Mouse (Mus musculus): Measurements from ENCODE around the gene Gm45021. TPM values are rescaled to one million over a fixed set of nuclear protein-coding genes. Genes with fewer than 3 reads are reported as not detected.
"Not testable (repeated sequence)": the region's sequence is repeated elsewhere in the genome, so short reads cannot be mapped to it uniquely, and the experiment has no call there.

Gm45021 gene
- total RNA-seq, 2 experiments from 2014 or later, result not detected

DNA sequence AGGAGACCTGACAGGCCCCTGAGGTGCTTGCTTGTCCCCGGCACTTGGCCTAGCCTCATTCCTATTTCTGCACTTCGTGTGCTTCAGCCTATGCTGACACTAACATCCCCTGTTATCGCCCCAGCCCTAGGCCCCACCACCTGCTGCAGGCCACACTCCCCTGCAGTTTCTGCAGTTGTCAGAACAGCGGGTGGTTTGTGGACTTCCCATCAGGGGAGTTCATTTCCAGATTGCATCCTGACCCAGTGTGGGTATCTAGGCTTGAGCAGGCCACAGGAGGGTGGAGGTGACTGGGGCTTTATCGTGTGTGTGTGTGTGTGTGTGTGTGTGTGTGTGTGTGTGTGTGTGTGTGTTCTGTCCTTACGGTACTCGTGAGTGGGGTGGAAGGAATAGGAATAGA is 20.1 kb downstream of the Gm45021 start:
- peak; percentile 44 for ATAC-seq (replicated peaks; ENCODE audit: poor library complexity)

DNA sequence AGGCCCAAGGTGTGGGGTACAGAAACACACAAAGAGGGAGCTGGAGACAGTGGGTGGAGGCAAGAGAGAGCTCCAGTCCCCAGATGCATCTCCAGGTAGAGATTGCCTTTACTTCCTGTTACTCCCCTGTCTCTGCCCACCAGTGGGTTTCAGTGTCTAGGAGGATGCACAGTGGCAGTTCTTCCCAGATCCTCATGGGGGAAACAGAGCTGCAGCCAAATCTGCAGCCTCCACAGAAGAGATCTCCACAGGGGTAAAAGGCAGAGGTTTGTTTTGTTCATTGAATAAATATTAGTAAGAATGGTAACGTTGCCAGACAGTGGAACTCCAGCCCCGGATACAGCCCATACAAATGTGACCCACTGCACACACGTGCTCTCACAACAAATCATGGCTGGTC is 21.2 kb downstream of the Gm45021 start:
- ATAC-seq (replicated peaks; ENCODE audit: poor library complexity), result no peak

DNA sequence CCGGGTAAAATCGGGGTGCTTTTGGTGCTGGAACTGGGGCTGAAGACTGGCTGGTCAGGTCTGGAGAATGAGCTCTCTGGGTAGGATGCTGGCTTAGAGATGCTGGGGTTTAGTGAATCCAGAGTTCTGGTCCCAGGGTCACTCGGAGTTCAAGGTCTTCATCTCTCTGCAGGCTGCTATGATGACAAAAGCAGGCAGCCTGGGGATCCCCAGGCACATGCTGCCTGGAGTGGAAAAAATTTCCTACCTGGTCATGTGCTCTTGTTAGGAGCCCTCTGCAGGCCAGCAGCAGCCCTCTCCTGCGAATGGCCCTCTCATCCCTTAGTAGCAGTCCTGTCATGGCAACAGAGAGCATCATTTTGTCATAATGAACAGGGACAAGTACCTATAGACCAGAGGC is 24.1 kb downstream of the Gm45021 start:
- no peak for ATAC-seq (replicated peaks; ENCODE audit: poor library complexity)

DNA sequence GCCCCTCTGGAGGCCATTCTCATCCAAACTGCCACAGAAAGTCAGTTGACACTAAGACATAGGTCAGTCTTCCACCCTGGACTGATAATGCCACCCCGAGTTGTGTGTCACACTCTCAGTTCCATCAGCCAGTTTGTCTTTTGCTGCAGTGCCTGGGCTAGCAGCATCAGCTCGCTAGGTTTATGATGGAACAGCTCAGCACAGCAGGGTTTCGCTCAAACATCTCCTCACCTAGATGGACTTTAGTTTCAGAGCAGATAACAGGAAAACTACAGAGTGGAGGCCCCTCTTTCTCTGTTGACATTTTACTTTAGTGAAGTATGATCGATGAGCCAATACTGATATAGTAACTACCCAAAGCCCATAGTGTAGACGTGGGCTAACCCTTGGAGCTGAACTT is 25.3 kb downstream of the Gm45021 start:
- no peak for ATAC-seq (replicated peaks; ENCODE audit: poor library complexity)

DNA sequence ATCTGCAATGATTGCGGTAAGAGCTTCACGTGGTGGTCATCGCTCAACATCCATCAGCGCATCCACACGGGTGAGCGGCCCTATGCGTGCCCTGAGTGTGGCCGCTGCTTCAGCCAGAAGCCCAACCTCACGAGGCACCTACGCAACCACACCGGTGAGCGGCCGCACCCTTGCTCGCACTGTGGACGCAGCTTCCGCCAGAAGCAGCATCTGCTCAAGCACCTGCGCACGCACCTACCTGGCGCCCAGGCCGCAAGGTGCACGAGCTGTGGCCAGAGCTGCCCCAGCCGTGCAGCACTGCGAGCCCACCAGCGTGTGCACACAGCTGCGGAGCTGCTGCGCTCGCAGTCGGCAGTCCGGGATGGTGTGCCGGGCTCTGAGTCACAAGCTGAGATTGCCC is 30.6 kb downstream of the Gm45021 start:
- ATAC-seq (replicated peaks; ENCODE audit: poor library complexity), result no peak

DNA sequence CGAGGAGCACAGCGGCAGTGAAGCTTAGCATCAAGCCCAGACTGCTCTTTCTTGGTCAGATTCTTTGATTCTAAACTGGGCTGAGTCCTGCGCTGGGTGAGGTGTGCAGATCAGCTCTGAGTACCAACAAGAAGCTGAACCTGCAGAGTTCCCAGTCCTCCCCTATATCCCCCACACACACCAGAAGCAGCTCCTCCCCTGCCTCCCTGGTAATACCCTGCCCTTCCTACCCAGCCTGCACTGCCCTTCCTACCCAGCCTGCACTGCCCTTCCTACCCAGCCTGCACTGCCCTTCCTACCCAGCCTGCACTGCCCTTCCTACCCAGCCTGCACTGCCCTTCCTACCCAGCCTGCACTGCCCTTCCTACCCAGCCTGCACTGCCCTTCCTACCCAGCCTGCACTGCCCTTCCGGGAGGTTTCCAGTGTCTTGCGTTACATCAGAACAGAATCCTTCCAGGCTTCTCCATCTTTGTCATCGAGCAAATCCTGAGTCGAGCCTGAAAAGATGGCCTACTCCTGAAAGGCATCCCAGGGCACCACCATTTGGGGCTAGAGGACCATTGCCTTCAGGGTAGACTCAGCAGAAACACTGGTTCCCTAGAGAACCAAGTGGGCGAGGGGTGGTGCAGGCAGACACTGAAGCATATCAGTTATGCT is 32.9 kb downstream of the Gm45021 start:
- ATAC-seq (replicated peaks; ENCODE audit: poor library complexity), result not testable (repeated sequence)

DNA sequence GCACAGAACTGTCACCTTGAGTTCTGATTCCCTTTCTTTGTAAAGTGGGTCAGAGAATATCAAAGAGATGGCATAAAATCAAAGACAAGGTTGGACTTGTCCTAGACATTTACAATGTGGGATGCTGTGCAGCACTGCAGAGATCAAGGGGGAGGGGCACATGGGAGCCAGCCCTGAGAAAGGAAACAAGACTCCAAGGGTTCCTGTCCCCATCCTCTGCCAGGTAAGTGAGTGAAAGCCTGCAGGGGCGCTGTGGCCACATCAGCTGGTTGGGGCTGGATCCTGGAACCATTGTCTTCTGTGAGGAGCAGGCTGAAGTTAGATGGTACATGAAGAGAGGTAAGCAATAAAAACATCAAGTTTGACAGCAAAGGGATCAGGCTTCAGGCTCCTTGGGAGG is 34.0 kb downstream of the Gm45021 start:
- no peak for ATAC-seq (replicated peaks; ENCODE audit: poor library complexity)

DNA sequence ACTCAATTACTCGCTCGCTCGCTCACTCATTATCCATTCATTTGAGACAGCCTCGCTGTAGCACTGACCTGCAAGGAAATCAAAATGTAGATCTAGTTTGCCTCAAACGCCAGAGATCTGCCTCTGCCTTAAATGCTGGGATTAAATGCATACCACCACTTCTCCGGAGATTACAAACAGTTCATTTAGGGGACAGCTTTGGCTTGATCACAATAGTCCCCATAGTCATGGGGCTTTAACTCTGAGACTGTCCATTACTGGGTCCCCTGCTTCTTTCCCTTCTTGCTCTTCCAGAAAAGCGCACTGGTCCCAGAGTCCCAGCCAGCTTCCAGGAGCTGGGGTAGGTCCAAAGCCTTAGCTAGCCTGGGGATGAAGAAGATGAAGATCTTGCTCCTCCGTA is 37.1 kb downstream of the Gm45021 start, which contains the start of gene AI854703:
AI854703 (plus strand) TSS at position 301 of the 400 bp plus-strand sequence.
- ATAC-seq (replicated peaks; ENCODE audit: poor library complexity), result no peak

DNA sequence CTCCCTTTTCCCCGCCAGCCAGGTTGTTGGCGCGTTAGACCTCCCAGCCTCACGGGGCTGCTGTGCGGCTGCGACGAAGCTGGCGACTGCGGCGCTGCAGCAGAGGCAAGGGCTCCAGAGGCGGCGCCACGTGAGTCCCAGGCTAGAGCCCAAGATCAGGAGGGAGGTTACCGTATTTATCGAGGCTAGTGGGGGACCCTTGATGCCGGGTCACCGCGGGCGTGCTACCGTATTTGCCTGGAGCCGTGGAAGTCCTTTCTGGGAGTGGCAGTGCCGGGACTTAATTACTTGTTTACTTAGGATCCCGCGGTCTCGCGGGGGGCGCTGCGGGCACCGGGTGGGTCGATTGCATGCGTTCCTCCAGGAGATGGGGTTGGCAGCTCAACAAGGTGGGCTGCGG is 37.6 kb downstream of the Gm45021 start:
- ATAC-seq (replicated peaks; ENCODE audit: poor library complexity), result peak; percentile 83

DNA sequence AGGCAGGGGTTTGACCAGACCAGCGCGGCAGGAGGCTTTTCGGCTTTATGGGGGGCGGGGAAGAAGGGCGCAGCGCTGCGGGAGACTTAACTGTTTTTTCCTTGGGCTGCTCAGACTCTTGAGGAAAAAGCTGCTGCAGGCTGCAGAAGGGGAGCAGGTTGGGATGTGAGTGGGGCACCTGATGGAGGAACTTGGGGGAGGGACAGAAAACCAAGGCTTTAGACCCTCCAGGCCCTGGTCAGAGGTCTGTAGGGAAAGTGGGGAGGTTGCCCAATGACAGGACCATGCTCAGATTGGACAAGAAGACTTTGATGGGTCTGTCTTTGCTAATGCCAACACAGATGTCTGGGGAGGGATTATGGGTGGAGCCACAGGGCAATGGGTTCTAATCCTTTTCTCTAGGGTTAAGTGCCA is 38.1 kb downstream of the Gm45021 start:
- ATAC-seq (replicated peaks; ENCODE audit: poor library complexity), result no peak

DNA sequence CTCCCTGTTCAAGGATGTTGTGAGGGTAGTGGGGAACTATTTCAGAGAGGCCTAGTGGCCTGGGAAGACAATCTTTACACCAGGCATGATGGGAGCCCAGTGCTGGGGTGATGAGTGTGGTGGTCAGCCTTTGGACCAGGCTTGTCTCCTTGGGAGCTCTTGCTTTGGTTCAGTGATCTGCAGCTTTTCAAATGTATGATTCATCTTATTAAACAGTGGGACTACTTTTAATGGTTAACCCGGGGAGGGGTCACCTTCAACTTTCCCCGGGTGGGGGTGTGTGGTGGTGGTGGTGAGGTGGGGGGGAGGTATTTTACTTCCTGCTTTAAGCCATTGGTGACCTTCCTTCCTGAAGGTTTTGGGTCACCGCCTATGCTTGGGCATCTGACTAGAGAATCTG is 39.0 kb downstream of the Gm45021 start:
- no peak for ATAC-seq (replicated peaks; ENCODE audit: poor library complexity)

DNA sequence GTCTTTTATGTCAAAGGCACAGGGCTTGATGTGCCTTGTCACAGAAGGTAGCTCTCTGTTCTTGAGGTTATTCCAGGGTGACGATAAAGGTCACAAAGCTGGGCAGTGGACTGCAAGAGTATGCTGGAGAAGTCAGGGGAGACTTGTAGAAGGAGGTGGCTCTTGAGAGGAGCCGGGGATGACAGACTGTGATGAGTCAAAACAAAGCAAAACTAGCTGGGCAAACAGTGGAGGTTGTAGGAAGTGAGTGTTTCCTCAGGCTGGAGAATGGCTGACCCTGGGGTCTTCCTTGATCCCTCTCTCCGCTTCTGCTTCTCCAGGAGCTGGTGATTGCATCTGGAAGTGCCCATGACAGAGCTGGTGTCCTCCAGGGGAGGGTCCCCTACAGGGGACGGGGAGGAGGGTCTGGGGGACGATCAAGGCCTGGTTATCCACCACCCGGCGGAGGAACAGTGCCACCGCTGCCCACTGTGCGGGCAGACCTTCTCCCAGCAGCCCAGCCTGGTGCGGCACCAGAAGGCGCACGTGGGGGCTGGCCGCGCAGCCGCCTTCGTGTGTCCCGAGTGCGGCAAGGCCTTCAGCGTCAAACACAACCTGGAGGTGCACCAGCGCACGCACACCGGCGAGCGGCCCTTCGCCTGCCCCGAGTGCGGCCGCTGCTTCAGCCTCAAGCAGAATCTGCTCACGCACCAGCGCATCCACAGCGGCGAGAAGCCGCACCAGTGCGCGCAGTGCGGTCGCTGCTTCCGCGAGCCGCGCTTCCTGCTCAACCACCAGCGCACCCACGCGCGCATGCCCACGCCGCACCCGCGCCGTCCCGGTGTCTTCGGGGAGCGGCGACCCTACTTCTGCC is 39.6 kb downstream of the Gm45021 start:
- ATAC-seq (replicated peaks; ENCODE audit: poor library complexity), result peak; percentile 30; the same call in 1 of the 2 replicates

DNA sequence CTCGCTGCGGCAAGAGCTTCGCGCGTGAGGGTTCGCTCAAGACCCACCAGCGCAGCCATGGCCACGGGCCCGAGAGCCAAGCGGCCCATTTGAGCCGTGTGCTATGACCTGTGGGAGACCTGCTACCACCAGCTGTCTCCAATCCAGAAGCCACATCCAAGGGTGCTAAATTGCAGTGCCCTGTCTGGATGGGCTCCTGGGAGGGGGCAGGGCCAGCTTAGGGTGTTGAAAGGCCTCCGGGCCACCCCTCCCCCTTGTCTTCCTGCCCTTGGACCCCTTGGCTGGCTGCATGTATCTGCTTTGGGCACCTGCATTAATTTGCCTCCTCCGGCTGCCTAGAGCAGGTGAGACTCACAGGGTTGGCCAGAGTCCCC is 40.2 kb downstream of the Gm45021 start:
- peak; percentile 3; the same call in 1 of the 2 replicates for ATAC-seq (replicated peaks; ENCODE audit: poor library complexity)

DNA sequence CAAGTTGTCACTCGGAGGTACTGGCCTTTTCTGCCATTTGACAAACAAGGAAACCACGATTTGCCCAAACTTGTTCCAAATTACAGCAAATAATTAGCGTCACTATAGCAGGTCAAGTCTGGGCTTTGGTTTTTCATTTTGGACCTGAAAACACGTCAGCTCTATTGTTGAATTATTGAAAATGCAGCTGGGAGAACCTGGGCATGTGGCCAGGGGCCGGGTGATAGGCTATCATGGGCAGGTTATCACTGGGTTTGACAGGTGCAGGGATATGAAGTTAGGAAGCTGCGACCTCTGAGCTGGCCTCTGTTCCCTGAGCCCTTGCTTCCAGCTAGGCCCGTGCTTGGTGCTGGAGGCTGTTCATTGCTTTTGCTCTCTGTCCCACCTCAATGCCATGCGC is 41.4 kb downstream of the Gm45021 start:
- no peak for ATAC-seq (replicated peaks; ENCODE audit: poor library complexity)

DNA sequence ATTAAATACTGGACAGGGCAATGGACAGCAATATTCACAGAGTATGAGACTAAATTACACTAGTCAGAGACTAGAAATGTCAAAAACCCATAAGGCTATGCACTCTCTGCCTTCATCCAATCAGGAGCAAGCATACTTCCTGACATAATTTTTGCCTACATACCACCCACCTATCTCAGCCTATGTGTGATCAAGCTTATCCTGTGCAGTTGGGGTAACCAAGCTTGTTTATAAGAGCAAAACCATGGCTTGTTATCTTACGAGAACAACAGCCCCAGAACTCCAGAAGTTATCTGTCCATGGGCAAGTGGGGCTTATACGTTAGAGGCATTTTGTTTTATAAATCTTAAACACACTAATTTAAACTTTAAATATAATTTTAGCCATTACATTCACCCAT is 45.7 kb downstream of the Gm45021 start:
- peak; percentile 95 for ATAC-seq (replicated peaks; ENCODE audit: poor library complexity)

DNA sequence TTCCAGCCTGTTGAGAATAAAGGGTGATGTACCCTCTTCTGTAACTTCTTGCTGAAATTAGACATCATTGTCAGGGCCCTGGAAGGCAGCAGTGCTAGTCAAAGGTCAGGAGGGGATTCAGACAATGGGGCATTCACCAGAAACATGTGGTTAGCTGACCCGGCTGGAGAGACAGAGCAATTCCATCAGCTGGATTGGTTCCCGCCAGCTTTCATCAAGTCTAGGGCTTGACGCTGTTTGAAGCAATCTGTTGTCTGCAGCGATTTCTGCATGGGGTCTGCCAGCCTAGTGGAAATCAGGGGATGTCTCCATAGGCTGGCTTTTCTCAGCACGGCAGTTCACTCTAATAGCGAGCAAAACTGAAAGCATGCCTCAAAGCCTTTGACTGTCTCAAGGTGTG is 47.1 kb downstream of the Gm45021 start:
- ATAC-seq (replicated peaks; ENCODE audit: poor library complexity), result no peak

DNA sequence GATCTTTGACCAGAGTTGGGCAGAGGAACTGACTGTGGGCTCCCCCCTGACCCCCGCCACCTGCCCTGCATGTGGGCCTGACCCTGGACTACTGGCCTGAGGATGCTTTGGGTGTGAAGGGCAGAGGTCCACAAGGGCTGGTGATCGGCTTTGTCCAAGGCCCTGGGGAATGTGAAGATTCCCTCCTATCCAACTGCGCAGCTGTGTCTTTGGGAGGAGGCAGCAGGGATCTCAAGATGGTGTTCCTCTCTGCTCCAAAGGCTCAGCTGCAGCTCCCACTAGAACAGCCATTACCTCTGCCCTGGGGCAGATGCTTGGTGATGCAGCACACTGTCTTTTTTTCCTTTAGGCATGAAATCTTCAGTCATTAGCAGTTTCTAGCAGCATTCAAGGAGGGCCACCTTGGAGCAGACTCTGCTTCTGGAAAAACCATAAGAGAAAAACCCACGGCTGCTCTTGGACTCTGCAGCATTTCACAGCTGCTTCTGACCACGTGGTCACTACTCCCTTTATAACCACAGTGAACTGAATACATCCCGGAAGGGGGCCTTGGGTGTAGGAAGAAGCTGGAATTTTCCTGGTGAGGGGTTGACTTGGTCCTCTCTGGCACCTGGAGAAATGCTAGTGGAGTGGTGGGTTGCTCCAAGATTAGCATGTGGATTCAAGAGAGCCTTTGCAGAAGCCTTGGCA is 48.5 kb downstream of the Gm45021 start:
- ATAC-seq (replicated peaks; ENCODE audit: poor library complexity), result no peak

DNA sequence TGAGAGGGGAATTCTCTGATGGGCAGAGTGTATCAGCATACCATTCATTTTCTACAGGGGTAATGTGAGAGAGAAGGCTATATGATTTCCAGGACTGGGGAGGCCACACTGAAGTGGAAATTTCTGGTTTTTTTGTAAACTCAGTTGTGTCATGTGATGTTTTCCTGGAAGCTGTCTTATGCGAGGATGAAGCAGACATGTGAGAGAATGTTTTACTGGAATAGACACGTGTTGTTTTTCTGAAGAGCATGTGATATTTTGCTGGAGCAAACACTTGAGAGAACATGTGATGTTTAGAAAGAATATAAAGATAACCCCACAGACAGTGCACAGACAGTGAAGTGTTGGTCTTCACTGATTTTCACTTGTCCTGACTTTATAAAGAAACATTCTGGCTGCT is 49.1 kb downstream of the Gm45021 start:
- ATAC-seq (replicated peaks; ENCODE audit: poor library complexity), result no peak

DNA sequence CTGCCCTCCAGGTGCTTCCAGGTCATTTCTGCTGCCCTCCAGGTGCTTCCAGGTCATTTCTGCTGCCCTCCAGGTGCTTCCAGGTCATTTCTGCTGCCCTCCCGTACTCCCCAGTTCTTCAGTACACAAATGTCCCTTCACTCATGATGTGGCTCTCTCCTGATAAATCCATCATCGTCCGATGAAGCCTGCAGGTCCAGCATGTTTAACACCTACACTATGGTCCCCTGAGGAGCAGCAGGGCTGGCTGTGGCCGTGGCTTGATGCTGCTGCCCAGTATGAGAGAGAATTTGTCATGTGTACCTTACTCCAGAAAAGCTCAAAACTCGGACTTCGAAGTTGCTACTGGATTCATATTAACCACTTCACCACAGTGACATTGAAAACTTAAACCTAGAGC is 52.0 kb downstream of the Gm45021 start:
- ATAC-seq (replicated peaks; ENCODE audit: poor library complexity), result no peak

DNA sequence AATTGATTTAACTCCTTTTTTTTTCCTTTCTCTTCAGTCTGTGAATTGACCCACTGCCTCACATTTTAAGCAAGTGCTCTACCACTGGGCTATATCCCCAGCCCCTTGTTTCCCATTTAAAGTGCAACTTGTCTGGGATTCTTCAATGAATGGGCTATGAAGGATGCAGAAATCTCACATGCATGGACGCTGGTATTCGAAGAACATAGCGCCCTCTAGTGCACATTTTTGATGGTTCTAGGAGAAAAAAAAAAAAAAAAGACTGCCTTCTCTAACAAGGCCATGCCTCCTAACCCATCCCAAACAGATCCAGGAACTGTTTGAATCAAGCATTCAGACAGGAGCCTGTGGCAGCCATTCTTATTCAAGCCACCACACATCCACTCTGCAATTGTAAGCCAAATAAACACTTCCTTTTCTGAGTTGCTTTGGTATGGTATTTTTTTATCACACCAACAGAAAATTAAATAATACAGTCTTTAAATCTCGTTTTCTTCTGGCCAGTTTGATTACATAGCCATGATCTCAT is 53.4 kb downstream of the Gm45021 start:
- peak; percentile 68 for ATAC-seq (replicated peaks; ENCODE audit: poor library complexity)

DNA sequence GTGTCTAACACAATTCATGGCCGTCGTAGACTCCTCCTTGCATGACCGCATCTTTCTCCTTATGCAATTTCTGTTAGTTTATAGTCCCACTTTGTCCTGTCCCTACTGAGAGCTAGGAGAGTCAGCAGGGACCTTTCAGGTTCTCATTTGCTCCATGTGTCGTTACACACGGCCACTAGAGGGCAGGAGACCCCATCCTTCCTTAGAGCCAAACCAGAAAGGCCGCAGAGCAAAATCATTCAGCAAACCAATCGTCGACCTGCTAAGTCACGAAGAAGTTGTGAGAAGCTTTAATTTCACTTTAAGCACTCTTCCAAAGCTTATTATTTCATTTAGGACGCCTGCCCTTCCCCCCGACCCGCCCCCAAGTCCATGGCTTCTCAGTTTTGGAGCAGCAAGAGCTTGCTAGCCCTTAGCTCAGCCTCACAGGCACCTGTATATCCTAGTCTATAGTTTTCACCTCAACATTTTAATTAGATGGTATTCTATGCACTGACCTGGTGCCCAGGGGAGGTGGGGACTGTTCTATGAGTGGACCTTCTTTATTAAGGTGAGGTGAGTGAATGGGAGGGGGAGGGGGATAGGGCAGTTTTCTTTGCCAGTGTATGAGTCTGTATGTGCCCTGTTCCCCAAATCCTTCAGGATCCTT is 56.4 kb downstream of the Gm45021 start:
- ATAC-seq (replicated peaks; ENCODE audit: poor library complexity), result peak; percentile 87

Measured in megakaryocyte progenitor cell, adult 5-6 weeks (primary cell).